Mouse (Mus musculus) CD4-positive, CD25-positive, alpha-beta regulatory T cell (primary cell): ENCODE results near the gene Gnaq. TPM values are rescaled to one million over a fixed set of nuclear protein-coding genes. Genes with fewer than 3 reads are reported as not detected.

ENCODE experiments used
- polyA plus RNA-seq: library from polyadenylated mRNA; unstranded; fragments of 100-300 nt; shearing (Covaris generic); gene quantifications from one replicate; pipeline ENCODE4 v1.2.1, GENCODE M21; 2017

Gnaq gene
- polyA plus RNA-seq = 6.7 TPM

DNA sequence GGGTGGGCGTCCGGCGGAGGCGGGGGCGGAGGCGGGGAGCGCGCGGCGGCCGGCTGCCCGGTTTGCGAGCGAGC, at the start of gene Gnaq:
Gene Gnaq (plus strand): TSS at position 41 of the 74 bp plus-strand sequence.

DNA sequence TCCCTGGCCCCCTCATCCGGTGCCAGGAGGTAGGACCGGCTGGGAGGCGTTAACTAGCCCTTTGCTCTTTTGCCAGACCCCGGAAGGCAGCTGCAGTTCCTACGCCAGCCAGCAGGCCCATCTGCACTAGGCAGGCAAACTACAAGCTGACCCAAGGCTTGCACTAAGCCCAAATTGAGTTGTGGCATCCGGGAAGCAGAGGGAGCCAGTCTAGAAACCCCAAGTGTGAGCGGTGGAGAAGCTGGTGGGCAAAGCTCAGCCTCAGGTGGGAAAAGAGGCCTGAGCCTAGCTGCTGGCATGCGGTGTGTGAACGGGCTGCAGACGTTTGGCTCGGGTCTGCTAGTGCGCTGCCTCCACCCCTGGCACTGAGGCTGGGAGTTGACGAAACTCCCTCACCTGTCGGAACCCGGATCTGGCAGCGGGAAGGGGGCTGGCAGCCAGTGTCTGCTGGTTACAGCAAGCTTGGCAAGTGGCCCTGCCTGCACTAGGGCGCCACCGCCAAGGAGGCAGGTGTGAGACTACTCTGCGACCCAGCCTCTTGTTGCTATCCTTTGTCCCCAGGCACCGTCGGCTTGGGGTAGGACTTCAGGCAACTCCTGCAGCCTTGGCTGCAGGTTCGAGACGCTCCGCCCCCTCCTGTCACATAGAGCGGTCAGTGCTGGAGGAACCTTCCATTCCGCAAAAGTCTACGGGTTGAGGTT, 303.1 kb downstream of the Gnaq start, which contains the start of gene Gna14:
Gene Gna14 (plus strand): TSS at position 232 of the 701 bp plus-strand sequence.

Other genes starting within 250 kb of the Gnaq start
- 40.0 TPM for gene Psat1, start 185.5 kb upstream of the Gnaq start, polyA plus RNA-seq
- gene Cep78, start 147.8 kb upstream of the Gnaq start, polyA plus RNA-seq = 7.3 TPM